Mouse (Mus musculus) cerebellum, adult 11 months (tissue): ENCODE results near the gene Enpp7.

Source experiments
- DNase-seq: peaks from one replicate; pipeline ENCODE4 v3.0.0; 2022

The Enpp7 gene

GRCm38 (mm10) chr11:118987999-118988398 lies at the start of gene Enpp7:
Gene Enpp7 (plus strand): TSS chr11:118988188.
- no peak for DNase-seq

- DNase-seq, result no peak
Observed at GRCm38 (mm10) chr11:118939731-118940130, 48.3 kb upstream of the Enpp7 start.

- peak; percentile 97 for DNase-seq
Observed at GRCm38 (mm10) chr11:118940539-118940938, 47.4 kb upstream of the Enpp7 start.

- DNase-seq, result no peak
Observed at GRCm38 (mm10) chr11:118941268-118941667, 46.7 kb upstream of the Enpp7 start.

- no peak for DNase-seq
Observed at GRCm38 (mm10) chr11:118945868-118946267, 42.1 kb upstream of the Enpp7 start.

GRCm38 (mm10) chr11:118955016-118955415 lies 33.0 kb upstream of the Enpp7 start:
- DNase-seq, result no peak

GRCm38 (mm10) chr11:118957070-118957471 lies 30.9 kb upstream of the Enpp7 start:
- peak; percentile 85 for DNase-seq

- no peak for DNase-seq
Observed at GRCm38 (mm10) chr11:118960649-118961048, 27.3 kb upstream of the Enpp7 start.

- DNase-seq, result no peak
Observed at GRCm38 (mm10) chr11:118962478-118962877, 25.5 kb upstream of the Enpp7 start.

- no peak for DNase-seq
Observed at GRCm38 (mm10) chr11:118963926-118964325, 24.1 kb upstream of the Enpp7 start.

- DNase-seq, result no peak
Observed at GRCm38 (mm10) chr11:118965078-118965477, 22.9 kb upstream of the Enpp7 start.

- DNase-seq, result no peak
Observed at GRCm38 (mm10) chr11:118971470-118972034, 16.4 kb upstream of the Enpp7 start.

GRCm38 (mm10) chr11:118972431-118973377 lies 15.3 kb upstream of the Enpp7 start:
- peak; percentile 97 for DNase-seq

GRCm38 (mm10) chr11:118974340-118974739 lies 13.6 kb upstream of the Enpp7 start:
- DNase-seq, result no peak

- DNase-seq, result peak; percentile 78
Observed at GRCm38 (mm10) chr11:118975427-118975826, 12.6 kb upstream of the Enpp7 start.

- no peak for DNase-seq
Observed at GRCm38 (mm10) chr11:118975917-118976316, 12.1 kb upstream of the Enpp7 start.

GRCm38 (mm10) chr11:118980388-118980787 lies 7.6 kb upstream of the Enpp7 start:
- DNase-seq, result no peak

- no peak for DNase-seq
Observed at GRCm38 (mm10) chr11:118981012-118981776, 6.8 kb upstream of the Enpp7 start.

GRCm38 (mm10) chr11:118982593-118983113 lies 5.3 kb upstream of the Enpp7 start:
- no peak for DNase-seq

- no peak for DNase-seq
Observed at GRCm38 (mm10) chr11:118985571-118985970, 2.4 kb upstream of the Enpp7 start.

- no peak for DNase-seq
Observed at GRCm38 (mm10) chr11:118992781-118993180, 4.8 kb downstream of the Enpp7 start.

- DNase-seq, result no peak
Observed at GRCm38 (mm10) chr11:118995448-118995847, 7.5 kb downstream of the Enpp7 start.

GRCm38 (mm10) chr11:118997182-118997581 lies 9.2 kb downstream of the Enpp7 start:
- no peak for DNase-seq
